Mouse (Mus musculus): ENCODE measurements around the gene 2900026A02Rik.

DNA sequence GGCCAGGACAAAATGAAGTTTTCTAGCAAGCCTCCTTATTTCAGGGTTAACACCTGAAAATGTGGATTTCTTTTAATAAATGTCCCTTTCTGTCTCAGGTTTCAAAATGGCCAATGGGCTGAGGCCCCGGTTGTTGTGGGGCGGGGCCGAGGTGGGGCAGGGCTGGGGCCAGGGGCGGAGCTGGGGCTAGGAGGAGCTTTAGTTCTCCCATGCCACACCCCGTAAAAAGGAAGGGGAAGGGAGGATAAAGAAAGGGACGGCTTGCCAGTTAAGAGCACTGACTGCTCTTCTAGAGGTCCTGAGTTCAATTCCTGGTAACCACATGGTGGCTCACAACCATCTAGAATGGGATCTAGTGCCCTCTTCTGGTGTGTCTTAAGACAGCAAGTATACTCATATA lies 39.6 kb downstream of the 2900026A02Rik start:
- TF ChIP-seq POLR2A (IDR thresholded peaks at IDR 0.05; ENCODE audit: control insufficient read depth, low read depth, low read length), result no peak
- TF ChIP-seq CTCF (IDR thresholded peaks at IDR 0.05; ENCODE audit: control insufficient read depth, insufficient read depth, insufficient replicate concordance, low read depth, low read length), result no peak

Measured in testis, adult 2 months (tissue).